Mouse (Mus musculus): ENCODE measurements around the gene Bloc1s5.

DNA sequence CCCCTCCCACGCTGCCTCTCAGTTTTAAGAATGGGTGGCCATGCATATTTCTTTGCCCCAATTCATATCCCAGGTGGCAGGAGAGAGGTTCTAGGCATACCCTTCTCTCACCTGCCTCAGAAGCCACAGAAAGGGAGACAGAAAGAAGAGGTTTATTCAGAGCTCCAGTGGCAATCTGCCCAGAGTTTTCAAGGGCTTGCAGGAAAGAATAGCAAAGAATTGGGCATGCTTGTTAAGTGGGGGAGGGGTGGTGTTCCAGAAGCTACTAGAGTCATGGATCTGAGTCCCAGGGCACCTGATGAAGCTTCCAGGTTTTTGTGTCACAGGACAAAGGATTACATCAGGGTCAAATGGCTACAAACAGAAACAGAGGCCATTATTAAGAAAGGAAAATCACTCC, 61.6 kb downstream of the Bloc1s5 start:
- TF ChIP-seq MYOD1 (IDR thresholded peaks at IDR 0.05; ENCODE audit: control insufficient read depth in 1 of 3, insufficient read length in 2 of 3, low read depth in 2 of 3) (no peak), USF1 (IDR thresholded peaks at IDR 0.05; ENCODE audit: low read depth) (no peak), SRF (IDR thresholded peaks at IDR 0.05; ENCODE audit: control insufficient read depth, insufficient read length, low read depth) (no peak), POLR2A (IDR thresholded peaks at IDR 0.05; ENCODE audit: insufficient read length, low read depth) (no peak), TCF3 (IDR thresholded peaks at IDR 0.05; ENCODE audit: insufficient read length, low read depth) (no peak), POLR2AphosphoS2 (IDR thresholded peaks at IDR 0.05; ENCODE audit: insufficient read length, low read depth) (no peak), E2F4 (IDR thresholded peaks at IDR 0.05; ENCODE audit: insufficient read depth) (no peak), REST (IDR thresholded peaks at IDR 0.05; ENCODE audit: insufficient read depth, insufficient read length) (no peak), MAX (IDR thresholded peaks at IDR 0.05; ENCODE audit: low read depth) (no peak), TCF12 (IDR thresholded peaks at IDR 0.05; ENCODE audit: insufficient read depth, poor library complexity, severe bottlenecking) (no peak), CEBPB (IDR thresholded peaks at IDR 0.05; ENCODE audit: insufficient read depth, poor library complexity, severe bottlenecking) (no peak)

Data from myocyte (in vitro differentiated cells).